Mouse (Mus musculus) CH12F3 (cell line): ENCODE data around the gene Ttc9c.
"Not testable (repeated sequence)": the region's sequence is repeated elsewhere in the genome, so short reads cannot be mapped to it uniquely, and the experiment has no call there.

Experiments used
- in situ Hi-C: fragments of 300-500 bp; cut with MboI; formaldehyde crosslinking; loops from 2 replicates; pipeline ENCODE4 v1.14.3; 2020; ENCODE audit warnings: low sequenced_read_pairs

Ttc9c gene

DNA sequence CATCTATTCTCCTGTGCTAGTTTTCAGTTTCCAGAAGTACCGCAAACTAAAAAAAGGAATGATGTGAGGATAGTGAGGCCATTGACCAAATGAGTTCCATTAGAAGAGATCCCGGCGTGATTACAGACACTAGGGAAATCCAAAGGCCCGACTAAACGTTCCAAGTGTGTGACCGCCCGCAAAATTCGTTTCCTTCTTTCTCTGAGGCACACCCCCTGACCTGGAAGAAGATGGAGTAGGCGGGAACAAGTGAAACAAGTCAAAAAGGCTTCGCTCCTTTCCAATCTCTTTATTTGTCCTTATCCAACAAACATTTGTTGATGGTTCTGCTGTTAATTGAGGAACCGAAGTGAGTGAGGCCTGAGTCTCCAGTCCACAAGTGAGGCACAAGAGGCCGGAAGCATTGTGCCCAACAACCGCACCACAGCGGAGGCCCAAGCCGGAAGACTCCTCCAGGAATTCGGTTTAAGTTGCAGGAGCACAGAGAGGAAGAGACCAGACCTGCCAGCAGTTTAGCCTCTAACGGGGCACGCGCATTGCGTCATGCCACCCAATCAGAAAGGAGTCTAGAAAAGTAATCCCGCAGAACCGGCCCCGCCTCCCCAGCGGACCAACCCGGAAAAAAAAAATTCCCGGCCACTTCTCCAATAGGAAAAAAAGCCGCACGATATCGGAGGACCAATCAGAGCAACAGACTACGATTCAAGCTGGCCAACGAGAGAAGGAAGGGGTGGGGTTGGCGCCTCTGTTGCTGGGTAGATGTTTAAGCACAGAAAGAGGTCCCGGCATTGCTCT, at the start of gene Ttc9c:
Ttc9c (minus strand) TSS at position 533 of the 795 bp plus-strand sequence.
- in situ Hi-C loops: no loop called here

DNA sequence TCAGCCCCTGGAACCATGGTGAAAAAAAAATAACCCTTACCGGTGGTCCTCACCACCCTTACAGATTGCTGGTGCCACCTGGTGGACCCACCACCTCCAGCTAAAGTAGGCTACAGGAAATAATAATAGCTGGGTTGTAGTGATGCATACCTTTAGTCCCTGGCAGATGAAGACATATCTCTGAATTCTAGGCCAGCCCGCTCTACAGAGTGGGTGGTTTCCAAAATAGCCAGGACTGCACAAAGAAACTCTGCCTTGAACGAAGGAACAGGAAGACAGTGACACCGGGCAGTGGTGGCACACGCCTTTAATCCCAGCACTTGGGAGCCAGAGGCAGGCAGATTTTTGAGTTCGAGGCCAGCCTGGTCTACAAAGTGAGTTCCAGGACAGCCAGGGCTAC, 45.1 kb upstream of the Ttc9c start:
- in situ Hi-C loops: no loop called here

DNA sequence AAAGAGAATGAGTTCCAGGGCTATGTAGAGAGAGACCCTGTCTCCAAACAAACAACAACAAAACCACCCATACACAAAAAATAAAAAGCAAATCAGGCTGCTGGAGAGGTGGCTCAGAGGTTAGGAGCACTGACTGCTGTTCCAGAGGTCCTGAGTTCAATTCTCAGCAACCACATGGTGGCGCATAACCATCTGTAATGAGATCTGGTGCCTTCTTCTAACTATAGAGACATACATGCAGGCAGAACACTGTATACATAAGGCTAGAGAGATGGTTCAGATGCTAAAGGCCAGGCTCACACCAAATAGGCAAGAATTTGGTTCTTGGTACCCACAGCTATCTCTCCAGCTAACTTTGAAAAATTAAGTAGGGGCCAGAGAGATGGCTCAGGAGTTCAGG, 39.9 kb upstream of the Ttc9c start:
- in situ Hi-C loops: no loop called here

DNA sequence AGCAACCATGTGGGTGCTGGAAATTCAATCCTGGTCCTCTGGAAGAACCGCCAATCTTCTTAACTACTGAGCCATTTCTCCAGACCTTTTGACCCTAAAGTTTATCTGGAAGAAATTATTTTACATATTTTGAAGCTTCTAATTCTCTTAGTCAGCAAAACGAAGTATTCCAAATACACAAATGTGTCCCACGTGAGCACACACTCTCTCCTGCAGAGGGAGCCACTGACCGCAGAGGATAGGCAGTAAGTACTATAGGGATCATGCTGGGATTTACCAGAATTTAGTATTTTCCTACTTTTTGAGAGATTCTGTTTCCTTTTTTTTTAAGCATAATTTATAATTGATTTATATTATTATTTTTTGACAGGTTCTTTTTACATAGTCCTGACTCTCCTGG, 38.6 kb upstream of the Ttc9c start:
- in situ Hi-C loops: no loop called here

DNA sequence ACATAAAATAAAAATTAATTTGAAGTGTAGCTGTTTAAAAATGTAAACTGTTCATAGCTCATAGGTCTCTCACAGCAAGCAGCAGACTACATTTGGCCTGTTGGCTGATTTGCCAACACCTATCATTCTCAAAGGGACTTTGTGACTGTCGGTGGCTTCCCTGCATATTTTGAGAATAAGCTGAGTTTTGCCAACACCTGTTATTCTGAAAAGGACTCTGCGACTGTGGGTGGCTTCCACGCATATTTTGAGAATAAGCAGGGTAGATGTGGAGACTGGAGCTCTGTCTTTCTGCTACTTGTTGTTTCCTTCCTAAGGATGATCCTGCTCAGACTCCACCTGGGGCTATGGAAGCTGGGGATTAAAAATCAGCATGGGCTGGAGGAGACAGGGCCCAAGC, 34.0 kb upstream of the Ttc9c start:
- in situ Hi-C loops: no loop called here

DNA sequence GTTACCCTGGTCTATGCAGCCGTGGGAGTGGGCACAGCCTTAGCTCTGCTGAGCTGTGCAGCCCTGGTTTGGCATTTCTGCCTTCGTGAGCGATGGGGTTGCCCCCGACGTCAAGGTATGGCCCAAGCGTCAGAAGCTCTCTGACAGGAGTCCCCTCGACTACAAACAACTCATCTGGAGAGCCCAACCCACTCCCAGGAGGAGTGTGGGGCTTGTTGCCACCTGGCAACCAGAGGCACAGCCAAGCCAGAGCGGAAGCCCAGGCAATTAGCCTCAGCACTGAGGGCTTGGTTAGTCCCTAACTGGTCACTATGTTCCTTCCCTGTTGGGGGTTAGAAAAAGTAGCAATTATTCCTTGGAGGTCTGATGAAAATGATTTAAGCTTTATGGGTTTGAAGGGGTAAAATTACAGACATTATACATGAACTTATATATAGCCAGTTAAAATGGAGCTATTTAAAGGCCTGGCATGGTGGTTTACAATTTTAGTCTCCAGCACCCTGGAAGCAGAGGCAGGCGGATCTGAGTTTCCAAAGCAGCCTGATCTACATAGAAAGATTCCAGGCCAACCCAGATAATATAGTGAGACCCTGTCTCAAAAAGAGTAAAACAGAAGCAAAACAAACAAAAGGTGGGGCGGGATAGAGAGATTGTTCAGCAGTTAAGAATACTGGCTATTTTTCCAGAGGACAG, 33.2 kb upstream of the Ttc9c start:
- in situ Hi-C loops: no loop called here

DNA sequence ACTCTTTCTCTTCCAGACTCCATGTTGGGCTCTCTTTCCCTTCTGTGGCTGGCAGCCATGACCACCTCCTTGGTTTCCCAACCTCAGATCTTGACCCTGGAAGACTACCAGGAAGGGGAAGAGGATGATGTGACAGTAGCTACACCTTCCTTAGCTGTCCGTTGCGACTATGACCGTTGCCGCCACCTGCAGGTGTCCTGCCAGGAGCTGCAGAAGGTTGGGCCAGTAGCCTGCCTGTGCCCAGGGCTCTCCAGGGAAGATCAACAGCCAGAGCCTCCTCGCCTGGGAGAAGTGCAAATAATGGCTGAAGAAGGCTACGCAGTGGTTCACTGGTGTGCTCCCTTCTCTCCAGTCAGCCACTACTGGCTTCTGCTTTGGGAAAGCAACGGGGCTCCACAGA, 32.5 kb upstream of the Ttc9c start:
- in situ Hi-C loops: no loop called here

DNA sequence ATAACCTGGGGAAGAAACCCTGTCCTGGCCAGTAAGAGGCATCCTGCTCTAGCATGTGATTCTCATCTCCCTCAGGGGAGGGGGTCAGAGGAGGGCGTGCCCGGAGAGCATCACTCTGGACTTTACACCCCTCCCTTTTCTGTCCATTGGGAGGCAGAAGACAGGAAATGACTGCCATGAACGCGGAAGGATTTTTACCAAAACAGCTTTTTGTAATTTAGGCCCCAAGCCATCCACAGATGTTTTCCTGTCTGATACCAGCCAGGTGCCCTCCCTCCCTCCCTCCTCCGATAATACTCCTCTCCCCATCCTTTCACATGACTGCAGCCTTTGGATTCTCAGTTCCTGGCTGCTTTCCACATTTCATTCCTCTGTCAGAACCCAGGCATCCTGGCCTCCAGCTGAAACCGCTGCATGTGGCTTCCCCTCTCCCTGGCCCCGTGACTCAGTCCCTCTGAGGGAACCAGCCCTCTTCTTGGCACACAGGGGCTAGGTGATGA, 31.3 kb upstream of the Ttc9c start, which contains the start of gene Lrrn4cl:
Lrrn4cl (plus strand) TSS at position 367 of the 500 bp plus-strand sequence.
- in situ Hi-C loops: no loop called here

DNA sequence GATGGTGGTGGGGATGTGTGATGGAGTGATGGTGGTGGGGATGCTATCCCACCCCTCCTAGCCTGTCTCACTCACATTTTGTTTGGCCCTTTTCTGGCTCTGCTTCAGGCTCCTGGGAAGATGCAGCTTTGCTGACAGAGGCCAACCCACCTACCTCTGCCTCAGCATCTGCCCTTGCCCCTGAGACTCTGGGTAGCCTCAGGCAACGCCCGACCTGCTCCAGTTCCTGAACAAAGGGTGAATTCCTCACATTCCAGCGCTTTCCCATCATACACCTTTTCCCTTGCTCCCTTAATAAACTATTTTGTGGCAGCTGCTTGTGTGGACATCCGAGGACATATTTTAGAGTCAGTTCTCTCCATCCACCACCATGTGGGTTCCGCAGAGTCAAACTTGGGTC, 29.2 kb upstream of the Ttc9c start:
- in situ Hi-C loops: loop anchor here (10.0 kb wide), 1 partner anchor 266 kb away; no protein-coding TSS in a partner anchor

DNA sequence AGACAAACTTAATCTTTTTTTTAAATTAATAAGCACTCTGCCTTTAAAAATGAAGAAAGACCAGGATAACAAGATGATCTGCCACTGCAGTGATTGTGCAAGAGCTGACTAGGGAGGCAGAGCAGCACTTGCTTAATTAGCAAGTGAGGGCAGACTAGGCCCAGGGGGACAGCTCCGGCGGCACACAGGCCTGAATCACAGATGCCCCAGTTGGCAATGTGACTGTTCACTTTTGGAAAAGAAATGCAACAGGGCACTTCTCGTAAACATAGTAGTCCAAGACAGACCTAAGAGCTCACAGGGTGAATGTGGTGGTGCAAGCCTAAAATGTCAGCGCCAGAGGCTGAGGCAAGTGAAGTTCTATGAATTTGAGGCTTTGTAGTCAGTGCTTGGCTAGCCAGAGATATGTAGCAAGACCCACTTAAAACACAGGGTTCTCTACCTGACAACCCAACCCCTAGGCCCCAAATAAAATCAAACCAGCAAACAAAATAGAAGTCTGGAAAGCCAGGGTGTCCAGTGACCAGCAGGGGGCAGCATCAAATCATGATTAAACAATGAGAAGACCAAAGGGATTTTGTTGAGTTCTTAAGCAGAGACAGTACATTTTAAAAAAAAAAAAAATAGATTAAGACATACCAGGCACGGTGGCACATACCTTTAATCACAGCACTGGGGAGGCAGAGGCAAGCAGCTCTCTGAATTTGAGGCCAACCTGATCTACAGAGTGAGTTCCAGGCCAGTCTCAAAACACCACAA, 25.4 kb upstream of the Ttc9c start:
- in situ Hi-C loops: loop anchor here (10.0 kb wide), 1 partner anchor 270 kb away; no protein-coding TSS in a partner anchor

DNA sequence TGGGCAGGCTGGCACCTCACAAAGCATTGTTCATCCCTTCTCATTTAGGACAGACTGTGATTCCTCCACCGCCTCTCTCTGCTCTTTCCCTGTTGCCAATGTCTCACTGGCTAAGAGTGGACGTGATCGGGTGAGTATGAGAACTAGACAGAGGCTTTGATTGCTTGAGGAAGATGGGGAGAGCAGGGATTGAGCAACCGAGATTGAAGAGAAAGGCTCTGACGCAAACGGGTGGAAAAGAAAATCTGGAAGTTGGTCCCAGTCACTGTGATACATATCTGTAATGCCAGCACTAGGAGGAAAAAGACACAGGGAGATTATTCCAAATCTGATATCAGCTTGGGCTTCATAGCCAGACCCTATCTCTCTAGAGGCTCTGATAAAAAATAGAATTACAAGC, 23.8 kb upstream of the Ttc9c start:
- in situ Hi-C loops: loop anchor here (10.0 kb wide), 1 partner anchor 272 kb away; no protein-coding TSS in a partner anchor

DNA sequence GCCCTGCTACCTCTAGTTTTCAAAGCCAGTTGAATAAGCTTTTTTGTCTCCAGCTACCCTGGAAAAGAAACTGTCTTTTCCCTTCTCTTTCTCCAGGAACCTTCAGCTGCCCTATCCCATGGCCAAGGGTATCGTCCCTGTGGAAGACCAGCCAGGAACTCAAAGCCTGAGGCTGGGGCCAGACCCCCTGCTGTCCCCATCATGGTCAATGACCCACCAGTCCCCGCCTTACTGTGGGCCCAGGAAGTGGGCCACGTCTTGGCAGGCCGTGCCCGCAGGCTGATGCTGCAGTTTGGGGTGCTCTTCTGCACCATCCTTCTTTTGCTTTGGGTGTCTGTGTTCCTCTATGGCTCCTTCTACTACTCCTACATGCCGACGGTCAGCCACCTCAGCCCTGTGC, 21.9 kb upstream of the Ttc9c start:
- in situ Hi-C loops: loop anchor here (10.0 kb wide), 1 partner anchor 274 kb away; no protein-coding TSS in a partner anchor

DNA sequence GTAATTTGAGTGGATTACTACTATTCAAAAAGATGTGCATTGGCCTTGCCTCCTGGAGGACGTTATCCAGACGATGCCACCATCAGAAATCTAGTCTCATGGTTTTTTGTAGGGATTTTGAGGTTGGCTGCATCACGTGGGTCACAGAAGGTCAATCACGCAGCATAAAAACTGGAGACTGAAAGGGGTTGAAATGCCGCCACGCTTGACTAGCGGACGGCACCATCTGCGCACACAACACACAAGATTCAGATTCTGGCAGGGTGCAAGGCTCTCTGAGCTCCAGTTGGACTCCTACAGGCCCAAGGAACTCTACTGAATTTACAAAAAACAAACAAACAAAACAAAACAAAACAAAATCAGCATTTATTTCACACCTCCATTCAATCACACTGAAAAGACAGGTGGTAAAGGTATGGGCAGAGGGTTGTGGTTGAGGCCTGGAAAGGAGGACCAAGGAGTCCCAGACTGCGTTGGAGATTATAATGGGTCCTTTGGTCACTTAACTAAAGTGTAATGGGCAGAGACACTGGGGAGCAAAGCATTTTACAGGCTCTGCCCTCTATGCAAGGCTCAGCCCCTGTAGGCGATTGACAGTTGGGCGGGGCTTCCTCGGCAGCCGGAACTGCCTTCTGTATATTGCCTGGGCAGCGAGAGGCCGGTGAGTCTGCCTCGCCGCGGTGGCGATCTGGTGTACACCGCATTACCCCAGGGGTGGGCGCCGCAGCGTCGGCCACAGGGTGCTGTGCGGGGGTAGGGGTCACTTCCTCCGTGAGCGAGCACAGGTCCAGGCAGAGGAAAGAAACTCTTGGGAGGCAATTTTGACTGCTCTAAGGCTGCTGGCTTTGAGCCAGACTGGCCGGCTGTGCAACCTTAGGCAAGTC, 21.0 kb upstream of the Ttc9c start:
- in situ Hi-C loops: loop anchor here (10.0 kb wide), 1 partner anchor 275 kb away; no protein-coding TSS in a partner anchor

DNA sequence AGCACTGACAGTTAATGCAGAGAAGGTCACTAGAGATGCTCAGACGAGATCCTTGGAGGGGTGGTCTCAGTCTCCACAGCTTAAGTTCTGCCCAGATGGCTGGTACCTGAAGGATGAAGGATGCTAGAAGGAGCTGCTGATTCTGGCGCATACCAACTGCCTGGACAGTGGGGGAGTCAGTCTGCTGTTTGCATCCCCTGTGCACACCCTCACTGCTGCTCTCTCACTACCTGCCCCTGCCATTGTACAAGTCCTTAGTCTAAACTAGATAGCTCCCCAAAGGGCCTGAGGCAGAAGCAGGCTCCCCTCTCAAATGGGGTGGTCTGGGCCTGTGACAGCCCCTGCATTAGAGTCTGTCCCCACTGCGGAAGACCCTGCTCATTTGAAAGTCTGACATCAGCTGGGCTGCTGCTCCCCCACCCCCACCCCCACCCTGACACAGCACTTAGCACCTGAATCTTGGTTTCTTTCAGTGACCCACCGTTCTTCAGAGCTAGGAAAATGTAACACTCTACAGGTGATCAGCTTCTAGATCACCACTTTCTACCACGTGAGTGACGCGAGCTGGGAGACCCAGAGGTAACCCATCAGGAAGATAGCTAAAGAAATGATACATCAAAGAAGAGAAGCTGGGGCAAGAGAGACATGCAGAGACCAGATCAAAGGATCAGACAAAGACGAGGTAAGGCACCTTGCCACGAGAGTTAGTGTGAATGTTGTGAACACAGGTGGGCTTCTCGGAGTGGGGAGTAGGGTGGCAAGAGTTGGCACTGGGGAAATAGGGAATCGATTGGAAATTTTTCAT, 20.2 kb upstream of the Ttc9c start, which contains the start of gene Gng3:
Gng3 (minus strand) TSS at position 92 of the 805 bp plus-strand sequence.
- in situ Hi-C loops: no loop called here

DNA sequence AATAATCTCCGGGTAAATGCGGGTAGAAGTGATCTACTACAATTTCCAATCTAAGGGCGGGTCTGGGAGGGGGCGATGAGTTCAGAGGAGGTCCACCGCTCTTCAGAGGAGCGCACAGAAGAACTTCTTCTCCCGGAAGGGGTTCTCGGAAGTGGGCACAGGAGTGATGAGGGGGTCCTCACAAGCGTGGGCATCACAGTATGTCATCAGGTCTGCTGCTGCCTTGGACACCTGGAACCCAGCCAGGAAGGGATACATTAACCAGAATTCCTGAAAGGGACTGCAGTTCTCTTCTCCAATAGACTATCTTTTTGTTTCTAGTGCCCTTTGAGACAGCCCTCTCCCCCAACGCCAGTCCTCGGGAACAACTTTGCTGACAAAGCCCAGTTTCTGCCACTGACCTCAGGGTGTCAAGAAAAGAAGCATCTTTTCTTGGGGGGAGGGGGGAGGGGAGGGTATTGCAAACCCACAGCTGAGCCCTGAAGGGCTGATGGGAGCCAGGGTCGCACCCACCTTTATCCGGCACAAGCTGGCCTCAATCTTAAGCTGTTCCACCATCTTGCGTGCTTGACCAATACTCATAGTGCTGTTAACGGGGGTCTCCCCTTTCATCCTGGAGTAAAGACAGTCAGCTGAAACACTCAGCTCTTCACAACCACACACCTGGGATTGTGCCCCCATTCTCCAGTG, 19.1 kb upstream of the Ttc9c start:
- in situ Hi-C loops: no loop called here

DNA sequence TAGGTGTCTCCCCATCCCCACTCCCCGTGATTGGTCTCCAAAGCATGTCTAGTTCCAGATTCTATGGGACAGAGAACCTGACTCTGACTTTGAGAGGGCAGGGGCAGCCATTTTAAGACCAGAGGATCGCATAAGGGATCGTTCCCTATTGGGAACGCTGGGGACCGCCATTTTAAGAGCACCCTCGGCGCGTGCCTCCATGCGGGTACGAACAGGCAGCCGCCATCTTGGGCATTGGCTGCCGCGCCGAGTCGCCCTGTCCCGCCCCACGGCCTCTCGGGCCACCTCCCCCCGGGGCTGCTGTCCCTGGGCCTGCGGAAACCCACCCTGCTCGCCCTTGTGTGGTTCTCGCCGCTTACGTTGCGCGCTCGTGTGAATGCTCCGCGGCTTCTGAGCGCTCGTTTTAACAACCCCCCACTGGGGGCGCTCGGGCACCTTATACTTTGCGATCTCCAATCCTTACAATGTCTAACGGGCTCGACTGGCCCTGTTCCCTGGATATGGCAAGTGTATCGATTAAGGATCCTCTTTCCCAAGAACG, 18.2 kb upstream of the Ttc9c start, which contains the start of gene Bscl2:
Bscl2 (plus strand) TSS at position 217 of the 541 bp plus-strand sequence.
- in situ Hi-C loops: no loop called here

DNA sequence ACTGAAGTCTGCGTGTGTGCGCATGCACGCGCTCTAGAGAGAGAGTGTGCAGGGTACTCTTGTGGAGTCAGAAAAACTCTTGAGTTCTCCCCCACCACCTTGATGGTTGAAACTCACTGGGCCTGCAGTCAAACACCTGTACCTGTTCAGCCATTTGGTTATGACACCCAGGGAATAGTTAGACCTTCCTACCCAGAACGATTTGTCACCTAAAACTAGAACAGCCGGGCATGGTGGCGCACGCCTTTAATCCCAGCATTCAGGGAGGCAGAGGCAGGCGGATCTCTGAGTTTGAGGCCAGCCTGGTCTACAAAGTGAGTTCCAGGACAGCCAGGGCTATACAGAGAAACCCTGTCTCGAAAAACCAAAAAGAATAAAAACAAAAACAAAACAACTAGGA, 17.2 kb upstream of the Ttc9c start:
- in situ Hi-C loops: not testable (repeated sequence)

DNA sequence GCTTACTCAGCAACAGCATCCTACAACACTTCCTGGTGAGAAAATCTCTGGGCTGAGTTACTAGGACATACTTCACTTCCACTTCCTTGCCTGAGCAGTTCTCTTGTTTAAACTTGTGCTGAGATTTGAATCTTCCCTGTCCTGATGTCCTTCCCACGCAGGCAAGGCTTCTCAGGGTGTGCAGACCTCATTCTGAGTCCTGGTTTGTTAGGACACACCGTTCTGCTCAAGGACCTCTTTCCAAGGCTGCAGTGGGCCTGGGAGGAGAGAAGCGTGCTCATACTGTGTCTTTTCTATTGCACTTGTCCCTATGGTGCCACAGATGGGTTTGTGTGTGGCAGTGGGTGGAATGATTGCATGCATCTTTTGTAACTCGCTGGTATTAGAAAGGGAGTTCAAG, 13.8 kb upstream of the Ttc9c start:
- in situ Hi-C loops: no loop called here
